Mouse (Mus musculus) gastrocnemius, postnatal 36 days (tissue): ENCODE measurements around the gene Ptpn3. TPM values are rescaled to one million over a fixed set of nuclear protein-coding genes. Genes with fewer than 3 reads are reported as not detected.

Source experiments
- DNase-seq, 2 experiments: peaks; one replicate each; pipeline ENCODE4 v3.0.0; 2022
- intact Hi-C: fragments of 180-260 bp; cut with DNase I; formaldehyde crosslinking; loops from one replicate; pipeline ENCODE4 v1.15.1; 2025
- long read RNA-seq, 2 experiments: library from polyadenylated mRNA; stranded (forward); transcript quantifications; one replicate each; pipeline ENCODE4 v2.0.0; 2021
- total RNA-seq, 2 experiments: library from RNA; stranded (reverse); gene quantifications; 2 replicates each; pipeline ENCODE4 v1.2.3; 2021

Gene Ptpn3
- 10 to 100 TPM; 37.5 to 41.5 TPM for total RNA-seq
- long read RNA-seq, experiment 1, partial matches to known transcripts, result 4 of 18 reads
- long read RNA-seq, experiment 1, other reads (novel, unspliced or antisense), result 14 of 18 reads
- long read RNA-seq, experiment 2, partial matches to known transcripts, result 1 of 17 reads
- long read RNA-seq, experiment 2, other reads (novel, unspliced or antisense), result 16 of 17 reads

DNA sequence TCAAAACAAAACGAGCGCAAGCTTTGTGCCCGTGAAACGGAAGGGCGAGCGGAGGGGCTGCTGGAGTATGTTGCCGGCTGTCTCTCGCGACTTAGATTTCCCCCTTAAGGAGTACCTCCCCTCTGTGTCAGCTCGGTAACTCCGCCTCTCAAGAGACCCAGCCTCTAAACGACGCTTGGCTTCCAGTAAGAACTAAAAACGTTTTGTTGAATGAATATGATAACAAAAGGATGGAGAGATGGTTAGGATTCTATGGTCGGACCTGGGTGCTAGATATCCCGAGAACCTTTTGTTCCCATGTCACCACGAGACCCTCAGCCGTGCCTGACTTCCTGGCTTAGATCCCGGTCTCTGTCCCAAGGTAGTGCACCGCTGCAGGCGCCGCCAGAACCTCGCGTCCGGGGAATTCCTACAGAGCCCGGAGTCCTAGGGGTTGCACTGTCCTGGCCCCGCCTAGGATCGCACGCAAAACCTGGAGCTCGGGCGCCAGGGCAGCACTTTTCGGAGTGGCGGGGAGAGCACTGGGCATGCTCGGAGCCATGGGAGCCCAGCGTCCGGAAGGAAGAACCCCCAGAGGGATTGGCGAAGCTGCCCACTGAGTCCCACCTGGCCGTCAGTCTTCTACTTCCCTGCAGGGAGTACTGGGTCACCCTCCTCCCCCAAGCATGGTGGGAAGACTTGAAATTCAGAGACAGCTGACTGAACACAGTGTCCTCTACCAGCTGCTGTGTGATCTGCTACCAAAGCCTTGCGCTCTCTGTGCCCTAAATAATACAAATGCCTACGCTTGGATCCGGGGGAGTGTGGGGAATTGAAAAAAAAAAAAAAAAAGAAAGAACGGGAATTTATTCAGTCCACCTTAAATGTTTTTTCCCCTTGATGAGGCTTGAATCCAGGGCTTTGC lies at the start of gene Ptpn3:
TSS of gene Ptpn3 (minus strand) at position 428 of the 904 bp plus-strand sequence.
- peak; percentile 67 to 72 for DNase-seq
- intact Hi-C loops, result loop anchor here (10.0 kb wide), 1 partner anchor 237 kb away; no protein-coding TSS in a partner anchor

DNA sequence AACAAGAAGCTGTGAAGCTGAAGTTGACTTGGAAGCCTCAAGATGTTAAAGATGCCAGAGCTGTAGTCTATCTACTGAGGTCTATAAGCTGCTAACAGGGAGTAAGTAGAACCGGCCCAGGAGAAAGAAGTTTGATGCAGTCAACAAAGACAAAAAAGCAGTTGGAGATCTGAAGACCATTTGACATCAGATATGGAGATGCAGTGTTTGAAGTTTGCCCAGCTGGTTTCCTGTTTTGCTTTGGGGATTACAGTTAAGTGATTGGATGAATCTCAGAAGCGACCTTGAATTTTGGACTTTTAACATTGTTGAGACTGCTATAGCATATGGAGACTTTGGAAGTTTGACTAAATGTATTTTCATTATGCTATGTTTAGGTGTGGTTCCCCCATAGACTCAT lies 48.9 kb upstream of the Ptpn3 start:
- DNase-seq, result no peak
- intact Hi-C loops, result no loop called here

DNA sequence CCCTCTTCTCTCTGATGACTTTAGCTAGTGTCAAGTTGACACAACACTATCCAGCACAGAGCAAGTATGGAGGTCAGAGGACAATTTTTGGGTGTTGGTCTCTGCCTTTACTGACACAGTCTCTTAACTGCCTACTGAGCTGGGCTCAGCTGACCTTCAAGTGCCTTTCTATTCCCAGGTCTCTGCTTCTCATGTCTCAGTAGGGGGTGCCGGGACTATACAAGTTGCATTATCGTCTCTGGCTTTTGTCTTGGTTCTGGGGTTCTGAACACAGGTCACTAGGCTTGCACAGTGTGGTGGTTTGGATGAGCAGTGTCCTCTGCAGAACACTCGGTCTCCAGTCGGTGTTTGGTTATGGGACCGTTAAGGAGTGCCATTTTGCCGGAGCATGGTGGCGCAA lies 42.4 kb upstream of the Ptpn3 start:
- no peak for DNase-seq
- intact Hi-C loops, result no loop called here

DNA sequence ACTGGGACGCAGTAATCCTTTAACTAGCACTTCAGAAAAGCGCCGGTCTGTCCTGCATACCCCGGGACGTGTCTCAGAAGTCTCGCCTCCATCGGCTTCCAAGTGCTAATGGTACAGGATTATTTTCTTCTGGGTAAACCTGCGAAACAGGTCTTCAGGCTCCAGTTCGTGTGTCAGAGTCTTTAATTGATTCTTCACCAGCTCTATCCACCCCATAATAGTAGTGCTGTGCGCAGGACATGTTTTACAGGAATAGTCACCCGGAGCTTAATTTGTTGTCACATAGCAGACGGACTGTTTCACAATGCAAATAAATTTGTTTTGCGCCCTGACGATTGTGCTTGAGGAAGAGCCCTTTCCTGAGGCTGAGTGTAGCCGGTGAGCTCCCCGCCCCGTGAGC lies 37.3 kb upstream of the Ptpn3 start:
- intact Hi-C loops, result no loop called here
- DNase-seq, result no peak

DNA sequence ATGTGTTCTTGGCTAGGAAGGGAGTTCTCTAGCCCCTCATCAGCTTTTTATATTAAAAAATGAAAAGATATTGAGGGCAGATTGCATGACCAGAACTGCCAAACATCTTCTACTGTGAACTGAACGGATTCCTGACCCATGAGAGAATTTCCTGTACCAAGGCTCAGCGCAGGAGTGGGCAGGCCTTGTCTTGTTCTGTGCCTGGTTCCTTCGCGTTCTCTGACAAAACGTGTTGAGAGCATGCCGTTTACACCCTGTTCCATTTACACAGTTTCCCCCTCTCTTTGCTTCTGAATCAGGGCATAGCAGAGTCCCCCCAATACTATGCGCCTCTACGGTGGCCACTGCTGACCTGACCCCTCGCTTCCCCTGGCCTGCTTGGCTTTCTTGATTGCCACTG lies 36.4 kb upstream of the Ptpn3 start:
- intact Hi-C loops, result no loop called here
- no peak for DNase-seq

DNA sequence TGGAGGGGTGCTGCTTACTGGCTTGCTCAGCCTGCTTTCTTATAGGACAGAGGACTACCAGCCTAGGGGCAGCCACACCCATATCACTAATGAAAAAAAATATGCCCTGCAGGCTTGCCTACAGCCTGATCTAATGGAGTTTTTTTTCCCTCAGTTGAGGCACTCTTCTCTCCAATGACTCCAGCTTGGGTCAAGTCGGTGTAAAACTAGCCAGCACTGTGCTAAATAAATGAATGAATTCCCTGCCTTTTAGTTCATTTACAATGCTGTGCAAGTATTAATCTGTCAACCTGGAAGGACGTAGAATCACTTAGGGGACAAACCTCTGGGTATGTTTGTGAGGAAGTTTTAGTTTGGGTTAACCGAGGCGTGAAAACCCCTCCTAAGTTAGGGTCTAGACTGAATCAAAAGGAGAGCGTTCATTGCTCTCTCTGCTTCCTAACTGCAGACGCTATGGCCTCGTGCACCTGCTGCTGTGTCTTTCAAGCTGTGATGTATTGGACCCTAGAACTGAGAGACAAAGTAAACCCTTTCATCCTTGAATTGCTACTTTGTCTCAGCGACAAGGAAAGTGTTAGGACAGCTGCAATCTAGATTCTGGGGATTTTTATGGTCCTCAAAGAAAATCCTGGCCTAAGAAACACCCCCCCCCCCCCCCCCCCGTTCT lies 33.5 kb upstream of the Ptpn3 start:
- DNase-seq, result no peak

DNA sequence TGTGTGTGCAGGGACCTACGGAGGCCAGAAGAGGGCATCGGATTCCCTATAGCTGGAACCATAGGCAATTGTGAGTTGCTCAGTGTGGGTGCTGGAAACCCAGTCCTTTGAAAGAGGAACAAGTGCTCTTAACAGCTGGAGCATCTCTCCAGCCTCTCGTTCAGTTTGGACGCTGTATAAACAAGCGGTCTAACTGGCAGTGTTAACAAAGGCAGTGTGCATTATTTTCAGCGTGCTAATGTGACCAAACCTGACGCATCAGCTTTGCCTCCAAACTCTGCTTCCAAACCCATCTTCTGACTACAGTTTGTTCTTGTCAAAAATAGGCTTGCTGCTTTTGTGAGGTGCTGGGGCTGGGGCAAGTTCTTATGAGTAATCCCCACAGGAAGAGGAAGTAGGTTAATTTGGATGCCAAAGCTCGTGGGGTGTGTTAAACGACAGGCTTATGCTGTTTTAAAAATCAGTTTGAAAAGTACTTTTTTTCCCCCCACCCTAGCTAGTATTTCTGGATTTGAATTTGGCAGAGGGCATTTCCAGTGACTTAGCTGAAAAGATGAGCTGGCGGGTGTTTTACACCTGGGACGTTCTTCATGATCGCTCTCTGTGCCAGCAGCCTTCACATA lies 32.4 kb upstream of the Ptpn3 start:
- intact Hi-C loops, result no loop called here
- no peak for DNase-seq

More for the DNA sequence above, 33.5 kb upstream of the Ptpn3 start:
- intact Hi-C loops, result no loop called here

DNA sequence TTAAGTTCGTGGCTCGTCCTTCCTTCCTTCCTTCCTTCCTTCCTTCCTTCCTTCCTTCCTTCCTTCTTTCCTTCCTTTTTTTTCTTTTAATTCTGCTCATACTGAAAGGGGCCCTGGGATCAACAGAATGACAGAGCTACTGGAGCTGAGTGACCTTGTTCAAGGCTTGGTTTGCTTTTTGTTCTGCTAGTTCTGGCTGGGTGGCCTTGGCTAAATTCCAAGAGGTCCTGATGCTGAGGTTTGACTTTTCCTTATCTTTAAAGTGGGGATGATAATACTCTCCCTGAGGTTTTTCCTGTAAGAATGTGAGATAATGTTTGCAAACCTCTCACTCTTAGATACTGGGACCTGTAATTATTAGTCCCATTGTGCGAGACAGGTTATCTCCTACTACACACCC lies 30.9 kb upstream of the Ptpn3 start:
- intact Hi-C loops, result no loop called here
- no peak for DNase-seq

DNA sequence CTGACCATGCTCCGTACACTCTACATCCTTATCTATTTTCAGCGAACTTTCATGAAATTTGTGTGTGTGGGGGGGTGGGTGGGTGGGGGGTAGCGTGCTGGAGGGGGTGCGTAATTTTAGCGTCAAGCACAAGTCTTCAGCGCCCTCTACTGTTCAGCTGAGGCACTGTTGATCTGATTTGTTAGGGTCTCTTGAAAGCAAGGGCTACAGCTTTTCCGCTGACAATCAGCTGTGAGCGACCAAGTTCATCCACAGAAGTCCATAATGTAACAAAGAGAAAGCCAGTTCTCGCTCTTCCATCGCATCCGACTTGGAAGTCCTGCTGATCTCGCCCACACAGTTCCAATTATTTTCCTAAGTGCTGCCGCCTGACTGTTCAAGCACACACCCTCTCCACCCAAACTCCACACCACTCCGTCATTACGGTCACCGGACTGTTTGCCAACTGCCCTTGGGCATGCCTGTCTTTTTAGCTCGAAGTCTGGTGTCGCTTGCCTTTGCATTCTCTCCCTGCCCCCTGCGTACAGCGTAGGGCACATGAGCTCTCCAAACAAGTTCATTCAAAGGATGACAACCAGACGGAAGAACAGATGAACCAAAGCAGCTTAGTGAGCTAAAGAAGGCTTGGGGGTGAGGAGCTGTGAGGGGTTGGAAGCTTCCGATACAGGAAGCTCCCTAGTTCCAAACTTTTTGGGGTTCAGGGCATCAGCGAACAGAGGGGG lies 19.1 kb upstream of the Ptpn3 start:
- intact Hi-C loops, result no loop called here
- no peak for DNase-seq

DNA sequence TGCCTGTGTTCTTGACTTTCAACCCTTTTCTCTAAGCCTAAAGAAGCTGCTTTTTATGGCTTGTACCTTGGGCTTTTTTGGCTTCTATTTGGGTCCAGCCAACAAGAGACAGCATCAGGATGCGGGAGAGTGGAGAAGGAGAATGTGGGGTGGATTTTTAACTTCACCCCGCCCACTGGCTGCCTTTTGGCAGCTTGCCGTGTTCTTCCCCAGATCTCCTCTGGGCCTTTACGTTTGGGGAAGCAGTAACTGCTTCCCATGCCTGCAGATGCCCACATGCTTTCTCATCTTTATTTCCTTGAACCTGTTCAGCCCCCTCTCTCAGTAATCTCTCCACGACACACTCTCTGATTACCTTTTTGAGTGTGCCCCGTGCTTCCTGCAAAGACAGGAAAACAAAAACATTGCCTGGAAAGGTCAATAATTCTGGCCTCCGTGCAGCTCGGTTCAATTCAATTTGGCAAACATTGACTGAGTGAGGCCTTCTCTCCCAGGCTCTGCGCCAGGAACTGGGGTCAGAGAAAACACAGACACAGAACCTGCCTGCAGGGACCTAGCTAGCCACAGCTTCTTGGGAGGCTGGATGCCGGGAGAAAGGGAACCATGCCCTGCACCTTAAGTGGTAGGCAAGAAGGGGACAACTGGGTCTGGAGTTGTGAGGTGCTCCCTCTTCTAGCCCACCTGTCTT lies 17.0 kb upstream of the Ptpn3 start:
- intact Hi-C loops, result no loop called here
- no peak for DNase-seq

DNA sequence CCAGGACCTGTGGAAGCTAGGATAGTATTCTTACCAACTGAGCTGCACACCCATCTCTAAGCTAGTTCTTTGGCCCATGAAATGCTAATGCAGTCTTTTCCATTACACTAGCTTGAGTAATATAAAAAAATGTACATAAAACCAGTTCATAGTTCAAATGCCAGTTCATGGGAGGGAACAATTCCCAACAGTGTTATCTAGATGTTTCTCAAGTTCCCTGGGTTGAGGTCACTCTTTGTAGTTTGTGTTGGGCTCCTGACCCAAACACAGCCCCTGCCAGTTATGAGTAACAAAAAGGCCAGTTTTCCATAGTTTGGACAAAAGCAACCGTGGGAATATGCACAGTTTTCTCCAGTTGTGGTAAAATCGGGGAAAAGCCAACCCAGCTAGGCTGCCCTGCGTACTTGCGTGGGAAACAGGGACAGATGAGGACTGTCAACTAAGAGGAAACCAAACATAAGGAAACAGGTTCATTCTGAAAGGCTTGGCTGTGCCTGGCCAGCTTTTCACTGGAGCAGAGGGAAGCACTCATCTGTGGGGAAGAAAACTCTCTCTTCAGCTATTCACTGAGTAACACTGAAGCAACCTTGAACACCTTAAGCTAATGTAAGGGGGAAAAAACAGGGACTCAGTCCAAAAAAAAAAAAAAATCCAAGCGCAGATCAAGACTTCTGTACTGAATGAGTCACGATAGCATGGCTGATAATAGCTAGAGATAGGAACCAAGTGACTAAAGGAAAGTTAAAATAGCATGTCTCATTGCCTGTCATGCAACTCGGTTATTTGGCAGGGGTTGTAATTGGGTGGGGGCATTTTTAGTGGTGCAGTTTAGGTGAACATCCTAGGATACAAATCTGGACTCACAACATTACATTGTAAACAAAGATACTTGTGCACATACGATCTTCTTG lies 10.9 kb upstream of the Ptpn3 start:
- intact Hi-C loops, result no loop called here
- DNase-seq, result no peak

DNA sequence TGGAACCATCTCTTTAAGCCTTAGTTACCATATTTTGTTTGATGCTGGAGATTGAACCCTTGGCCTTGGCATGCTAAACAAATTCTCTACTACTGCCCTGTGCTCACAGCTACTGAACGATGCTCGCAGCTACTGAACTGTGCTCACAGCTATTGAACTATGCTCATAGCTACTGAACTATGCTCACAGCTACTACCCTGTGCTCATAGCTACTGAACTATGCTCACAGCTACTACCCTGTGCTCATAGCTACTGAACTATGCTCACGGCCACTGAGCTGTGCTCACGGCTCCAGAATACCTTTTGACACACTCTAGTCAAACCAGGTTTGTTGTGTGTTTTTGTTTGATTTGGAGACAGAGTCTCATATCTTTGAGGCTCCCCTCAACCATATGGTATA lies 10.1 kb upstream of the Ptpn3 start:
- no peak for DNase-seq
- intact Hi-C loops, result no loop called here

DNA sequence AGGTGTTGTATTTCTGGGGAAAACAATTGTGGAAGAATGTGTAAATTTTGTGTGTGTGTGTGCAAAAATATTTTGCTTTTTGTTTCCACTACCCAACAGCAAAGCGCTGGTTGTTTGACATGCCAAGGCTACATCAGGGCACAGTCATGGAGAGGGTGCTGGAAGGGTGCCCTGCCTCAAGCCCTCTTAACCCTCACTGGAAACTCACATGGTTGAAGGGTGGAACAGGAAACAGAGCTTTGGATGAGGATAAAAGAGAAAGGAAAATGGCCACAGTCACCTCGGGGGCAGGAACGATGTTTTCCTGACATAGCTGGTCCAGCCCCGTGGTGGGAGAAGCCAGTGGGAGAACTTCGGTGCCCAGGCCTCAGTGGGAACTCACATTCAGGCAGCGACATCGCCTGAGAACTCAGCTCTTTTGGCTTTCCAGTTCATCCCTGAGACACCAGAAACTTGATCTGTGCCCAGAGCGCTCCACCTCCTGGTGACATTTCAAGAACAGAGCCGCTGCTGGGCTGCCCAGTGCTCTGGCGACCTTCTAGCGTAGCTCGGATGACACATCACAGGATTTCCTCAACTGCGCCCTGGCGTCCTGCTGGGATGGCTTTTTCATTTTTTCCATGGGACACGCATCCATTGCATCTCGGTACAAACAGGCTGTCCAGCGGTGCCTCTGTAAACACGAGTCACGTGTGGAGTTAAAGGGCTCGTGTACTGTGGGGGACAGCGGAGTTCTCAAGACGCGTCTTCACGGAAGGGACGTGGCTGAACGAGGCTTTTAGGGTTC lies 6.8 kb upstream of the Ptpn3 start:
- intact Hi-C loops, result loop anchor here (10.0 kb wide), 1 partner anchor 244 kb away; no protein-coding TSS in a partner anchor
- DNase-seq, result peak; percentile 50 to 53

DNA sequence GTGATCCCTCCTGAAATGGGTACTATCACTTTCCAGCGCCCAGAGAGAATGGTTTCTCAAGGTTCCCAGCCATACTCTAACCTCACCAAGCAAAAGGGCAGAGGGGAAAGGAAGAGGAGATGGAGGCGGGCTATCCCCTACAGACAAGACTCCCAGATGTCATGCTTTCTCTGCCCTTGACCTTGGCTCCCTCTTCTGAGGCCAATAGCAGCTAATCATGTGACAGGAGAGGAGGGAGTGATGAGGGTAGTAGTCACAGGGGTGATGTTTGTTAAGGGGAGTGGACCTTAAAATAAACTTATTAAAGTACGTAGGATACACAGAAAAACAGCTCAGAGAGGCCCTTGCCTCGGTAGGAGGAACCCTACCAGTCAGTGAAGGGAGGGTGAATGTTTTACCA lies 6.1 kb upstream of the Ptpn3 start:
- no peak for DNase-seq
- intact Hi-C loops, result loop anchor here (10.0 kb wide), 1 partner anchor 243 kb away; no protein-coding TSS in a partner anchor

DNA sequence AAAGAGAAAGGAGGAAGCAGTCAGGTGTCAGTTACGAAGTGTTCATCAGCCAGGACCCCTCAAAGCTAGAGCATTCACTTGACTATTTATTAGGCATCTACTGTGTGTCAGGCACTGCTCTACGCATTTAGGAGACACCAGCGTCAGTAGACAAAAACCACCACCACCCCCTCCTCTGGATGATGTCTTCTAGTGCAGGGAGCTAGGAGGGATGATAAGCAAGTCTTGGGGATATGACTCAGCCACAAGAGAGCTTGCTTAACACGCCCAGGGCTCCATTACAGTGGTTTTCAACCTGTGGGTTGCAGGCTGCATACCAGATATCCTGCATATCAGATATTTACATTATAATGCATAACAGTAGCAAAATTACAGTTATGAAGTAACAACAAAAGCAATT lies 4.6 kb upstream of the Ptpn3 start:
- intact Hi-C loops, result loop anchor here (10.0 kb wide), 1 partner anchor 241 kb away; no protein-coding TSS in a partner anchor
- no peak for DNase-seq

DNA sequence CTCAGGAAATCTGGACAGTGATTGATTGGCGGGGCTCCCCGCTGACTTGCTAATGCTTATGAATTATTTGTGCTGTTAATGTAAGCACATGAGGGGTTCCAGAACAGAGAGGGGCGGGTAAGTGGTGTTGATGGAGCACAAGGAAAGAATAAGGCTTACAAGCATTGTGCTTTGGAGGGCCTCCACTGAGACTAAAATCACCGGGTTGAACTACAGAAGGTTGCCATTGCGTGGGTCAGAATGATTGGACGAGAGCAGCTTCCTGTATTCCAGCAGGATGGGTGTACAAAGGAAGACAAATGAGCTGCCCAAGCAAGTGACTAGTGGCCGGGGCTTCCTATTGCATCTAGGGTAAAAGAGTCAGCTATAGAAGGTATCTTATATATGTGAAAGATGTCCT lies 4.0 kb upstream of the Ptpn3 start:
- intact Hi-C loops, result loop anchor here (10.0 kb wide), 1 partner anchor 241 kb away; no protein-coding TSS in a partner anchor
- no peak for DNase-seq
